Mouse (Mus musculus): ENCODE measurements around the gene Pnmal1. TPM values are rescaled to one million over a fixed set of nuclear protein-coding genes. Genes with fewer than 3 reads are reported as not detected.
A peak's percentile ranks its signal among the peaks of the same experiment; 100 is the strongest.

Pnmal1 gene
- polyA plus RNA-seq, 1 experiment from 2014 or later: 2.9 TPM

DNA sequence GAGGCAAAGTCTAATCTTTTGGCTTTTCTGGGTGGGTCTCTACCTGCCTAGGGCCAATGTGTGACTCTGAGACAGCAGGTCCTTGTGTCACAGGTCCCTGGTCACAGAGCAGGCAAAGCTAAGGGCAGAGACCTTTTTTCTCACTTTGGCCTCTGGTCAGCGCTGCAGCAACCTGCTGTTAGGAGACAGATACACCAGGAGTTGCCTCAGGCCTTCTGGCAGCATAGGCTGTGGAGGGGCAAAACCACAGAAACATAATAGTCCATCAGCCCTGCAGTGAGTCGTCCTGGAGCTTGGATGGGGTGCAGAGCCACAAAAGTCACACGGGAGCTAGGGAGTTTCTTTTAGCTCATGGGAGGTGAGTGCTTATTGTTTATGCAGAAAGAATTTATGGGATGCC is 40.8 kb upstream of the Pnmal1 start:
- Histone ChIP-seq H3K4me1 (peaks cover 68% of the 10 kb centered on the region), H3K9me3 (replicated peaks) (no peaks in the 10 kb centered on the region), H3K27ac (replicated peaks) (no peak overlapping the region), H3K9ac (no peak overlapping the region), H3K4me3 (replicated peaks) (no peak overlapping the region), H3K27me3 (no peaks in the 10 kb centered on the region), H3K4me2 (replicated peaks) (no peak overlapping the region), H3K36me3 (peaks cover 51% of the 10 kb centered on the region)
- no peak for ATAC-seq (ENCODE audit: insufficient number of reproducible peaks, low FRiP score, low TSS enrichment, low read depth)
- WGBS: 42% methylated on average over 3 of the region's 3 CpGs

DNA sequence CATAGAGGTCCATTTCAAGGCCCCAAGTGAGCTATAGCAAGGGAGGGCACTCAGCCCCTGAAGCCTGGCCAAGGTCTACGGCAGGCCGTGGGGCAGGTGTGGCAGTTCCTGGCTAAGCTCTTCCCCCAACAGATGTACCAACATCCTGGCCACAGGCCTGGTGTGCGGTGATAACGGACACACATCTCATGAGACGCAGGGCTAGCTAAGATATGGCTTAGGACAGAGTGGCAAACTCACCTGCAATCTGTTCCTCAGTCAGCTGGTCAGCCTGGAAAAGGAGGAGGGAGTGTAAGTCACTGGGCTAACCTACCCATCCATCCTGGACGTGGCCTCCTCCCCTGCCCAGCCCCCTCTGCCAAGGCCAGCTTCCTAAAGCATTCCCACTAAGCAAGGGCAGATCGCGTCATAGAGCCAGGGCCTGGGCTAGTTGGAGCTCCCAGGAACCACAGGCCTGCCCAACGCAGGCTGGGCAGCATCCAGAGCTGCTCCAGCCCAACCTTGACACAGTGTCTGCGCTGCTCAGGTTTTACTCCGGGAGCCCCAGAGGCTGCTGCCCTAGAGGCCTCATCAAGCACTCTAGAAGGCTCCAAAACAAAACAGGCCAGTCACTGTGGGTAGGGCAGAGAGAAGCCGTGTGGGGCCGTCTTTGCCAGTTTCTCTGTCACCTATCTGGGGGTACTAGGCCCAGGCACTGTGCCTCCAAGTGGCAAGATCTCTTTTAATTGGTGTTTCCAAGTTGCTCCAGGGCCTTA is 39.9 kb upstream of the Pnmal1 start:
- 0 out of 2 replicates have a peak overlapping the region, but pooled peaks have one; percentile 2 for H3K9ac ChIP-seq
- no peaks in the 10 kb centered on the region for H3K27me3 ChIP-seq
- H3K4me3 ChIP-seq (replicated peaks): no peak overlapping the region; the same call in 1 of the 2 replicates
- peaks cover 59% of the 10 kb centered on the region for H3K4me1 ChIP-seq
- peaks cover 44% of the 10 kb centered on the region for H3K36me3 ChIP-seq
- 65% methylated on average over 13 of the region's 13 CpGs for WGBS
- H3K4me2 ChIP-seq (replicated peaks): peak overlapping the region; percentile 31
- no peaks in the 10 kb centered on the region for H3K9me3 ChIP-seq (replicated peaks)
- no peak for ATAC-seq (ENCODE audit: insufficient number of reproducible peaks, low FRiP score, low TSS enrichment, low read depth)
- peak overlapping the region; percentile 55 for H3K27ac ChIP-seq (replicated peaks)

DNA sequence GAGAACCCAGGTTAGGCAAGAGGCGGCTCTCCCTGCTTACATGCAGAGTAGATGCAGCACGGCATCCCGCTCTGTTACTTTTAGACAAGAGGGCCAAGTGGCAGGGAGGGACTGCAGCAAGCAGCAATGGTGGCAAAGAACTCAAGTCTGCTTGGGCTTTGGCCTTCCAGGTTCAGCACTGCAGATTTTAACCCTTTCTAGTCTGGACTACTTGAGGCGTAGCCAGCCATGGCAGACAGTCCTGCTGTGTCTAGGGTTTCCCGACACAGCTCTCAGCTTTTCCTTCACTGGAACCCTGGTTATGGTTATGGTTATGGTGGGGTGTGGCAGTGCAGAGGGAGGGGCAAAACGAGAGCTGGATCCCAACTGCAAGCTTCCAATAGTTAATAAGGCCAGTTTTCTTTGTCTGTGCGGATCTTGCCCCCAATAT is 39.3 kb upstream of the Pnmal1 start:
- 44% methylated on average over 7 of the region's 7 CpGs for WGBS
- Histone ChIP-seq H3K27me3 (no peaks in the 10 kb centered on the region), H3K4me2 (replicated peaks) (peak overlapping the region; percentile 31), H3K4me1 (peaks cover 56% of the 10 kb centered on the region), H3K36me3 (peaks cover 38% of the 10 kb centered on the region), H3K27ac (replicated peaks) (peak overlapping the region; percentile 55), H3K4me3 (replicated peaks) (no peak overlapping the region; the same call in 1 of the 2 replicates), H3K9me3 (replicated peaks) (no peaks in the 10 kb centered on the region), H3K9ac (0 out of 2 replicates have a peak overlapping the region, but pooled peaks have one; percentile 2)
- ATAC-seq (ENCODE audit: insufficient number of reproducible peaks, low FRiP score, low TSS enrichment, low read depth): no peak

DNA sequence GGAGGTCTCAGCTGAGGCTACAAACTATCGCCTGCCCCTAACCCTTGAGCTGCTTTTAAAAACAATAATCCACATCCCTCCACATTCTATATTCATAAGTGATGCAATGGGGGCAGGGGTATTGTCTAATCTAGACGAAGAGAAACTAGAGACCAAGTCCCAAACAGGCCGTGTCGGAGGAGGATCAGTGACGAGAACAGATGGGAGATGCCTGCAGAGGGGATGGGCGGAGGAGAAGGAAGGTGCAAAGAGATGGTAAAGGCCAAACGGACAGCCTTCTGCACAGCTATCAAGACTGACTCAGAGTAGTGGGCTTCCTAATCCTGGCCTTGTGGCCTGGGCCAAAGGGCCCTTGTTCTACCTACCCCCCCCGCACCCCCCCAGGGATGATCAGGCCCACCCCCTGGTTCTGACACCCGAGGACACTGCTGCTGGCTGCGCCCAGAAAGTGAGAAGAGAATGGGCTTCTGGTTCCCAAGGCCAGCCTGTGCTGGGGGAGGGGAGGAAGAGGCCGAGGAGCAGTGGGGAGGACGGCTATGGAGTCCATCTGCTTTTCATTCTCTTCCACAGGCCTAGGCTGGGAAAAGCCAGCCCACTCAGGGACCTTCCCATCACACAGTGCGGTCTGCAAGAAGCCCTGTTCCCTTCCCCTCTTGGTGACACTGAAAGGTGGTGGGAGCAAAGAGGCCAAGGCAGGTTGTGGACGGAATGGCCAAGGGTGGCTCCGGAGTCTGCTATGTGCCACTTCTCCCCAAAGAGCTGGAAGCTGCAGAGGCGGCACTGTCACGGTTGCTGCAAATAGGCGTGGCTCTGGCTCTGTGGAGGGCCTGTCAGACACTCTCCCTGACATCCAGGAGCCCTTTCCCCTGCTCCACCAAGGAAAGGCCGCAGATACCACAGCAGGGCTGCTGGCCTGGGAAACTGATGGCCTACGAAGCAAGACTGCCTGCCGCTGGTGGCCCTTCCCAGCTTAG is 38.4 kb upstream of the Pnmal1 start:
- ATAC-seq (ENCODE audit: insufficient number of reproducible peaks, low FRiP score, low TSS enrichment, low read depth): no peak
- H3K36me3 ChIP-seq: peaks cover 30% of the 10 kb centered on the region
- peak overlapping the region; percentile 87 for H3K27ac ChIP-seq (replicated peaks)
- WGBS: 31% methylated on average over 21 of the region's 21 CpGs
- H3K27me3 ChIP-seq: no peaks in the 10 kb centered on the region
- peak overlapping the region; percentile 18 for H3K9ac ChIP-seq
- H3K4me2 ChIP-seq (replicated peaks): peak overlapping the region; percentile 67
- H3K4me3 ChIP-seq (replicated peaks): peak overlapping the region; percentile 97
- H3K9me3 ChIP-seq (replicated peaks): no peaks in the 10 kb centered on the region
- peaks cover 52% of the 10 kb centered on the region for H3K4me1 ChIP-seq

DNA sequence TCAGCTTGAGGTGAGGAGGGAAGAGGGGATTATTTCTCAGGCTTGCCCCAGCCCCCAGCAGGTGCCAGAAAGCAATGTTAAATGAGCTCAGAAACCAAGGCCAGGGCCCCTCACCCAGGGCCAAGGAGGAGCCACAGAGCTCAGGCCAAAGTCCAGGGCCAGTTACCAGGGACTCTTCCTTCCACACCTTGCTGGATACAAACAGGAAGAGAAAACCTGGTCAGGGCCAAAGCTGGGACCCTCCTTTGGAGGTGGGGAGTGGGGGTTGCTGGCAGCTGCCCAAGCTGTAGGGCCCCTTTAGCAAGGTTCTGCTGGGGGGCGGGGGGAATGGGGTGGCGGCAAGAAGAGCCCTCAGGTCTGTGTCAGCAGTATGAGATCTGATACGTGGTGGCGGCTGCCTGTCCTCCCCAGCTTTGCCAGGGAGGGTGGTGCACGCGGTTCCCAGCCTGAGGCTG is 37.6 kb upstream of the Pnmal1 start:
- no peaks in the 10 kb centered on the region for H3K9me3 ChIP-seq (replicated peaks)
- peak overlapping the region; percentile 18; the same call in 1 of the 2 replicates for H3K9ac ChIP-seq
- peak overlapping the region; percentile 67 for H3K4me2 ChIP-seq (replicated peaks)
- ATAC-seq (ENCODE audit: insufficient number of reproducible peaks, low FRiP score, low TSS enrichment, low read depth): no peak
- peak overlapping the region; percentile 97 for H3K4me3 ChIP-seq (replicated peaks)
- peaks cover 22% of the 10 kb centered on the region for H3K36me3 ChIP-seq
- H3K4me1 ChIP-seq: peaks cover 52% of the 10 kb centered on the region
- peak overlapping the region; percentile 87 for H3K27ac ChIP-seq (replicated peaks)
- 14% methylated on average over 6 of the region's 6 CpGs for WGBS
- no peaks in the 10 kb centered on the region for H3K27me3 ChIP-seq

DNA sequence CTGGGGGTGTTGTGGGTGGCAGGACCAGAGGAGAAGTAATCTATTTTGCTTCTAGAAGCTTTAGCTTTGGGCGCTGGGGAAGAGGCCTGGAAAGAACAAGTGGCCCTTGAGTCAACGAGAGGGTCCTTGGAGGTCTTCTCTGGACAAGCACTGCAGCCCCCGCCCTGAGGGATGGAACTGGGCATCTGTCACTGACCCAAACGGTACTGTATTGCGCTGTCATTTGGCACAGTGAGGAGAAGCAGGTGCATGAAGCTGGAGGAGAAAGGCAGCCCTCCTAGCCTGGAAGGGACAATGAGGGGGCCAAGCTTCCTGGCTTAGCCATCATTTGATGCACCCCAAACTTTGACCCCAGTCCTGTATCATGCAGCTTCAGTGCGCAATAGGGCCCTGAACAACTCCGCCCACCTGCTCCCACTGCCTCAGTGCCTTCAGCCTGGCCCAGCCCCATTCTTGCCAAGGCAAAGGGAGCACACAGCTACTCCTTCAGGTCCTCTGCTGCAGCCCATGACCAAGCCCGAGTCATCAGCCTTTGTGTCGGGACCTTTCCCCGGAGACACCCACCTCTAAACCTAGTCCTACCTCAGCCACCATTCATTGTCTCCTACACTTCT is 37.0 kb upstream of the Pnmal1 start:
- no peaks in the 10 kb centered on the region for H3K9me3 ChIP-seq (replicated peaks)
- H3K27ac ChIP-seq (replicated peaks): peak overlapping the region; percentile 87
- no peak for ATAC-seq (ENCODE audit: insufficient number of reproducible peaks, low FRiP score, low TSS enrichment, low read depth)
- 36% methylated on average over 10 of the region's 10 CpGs for WGBS
- H3K36me3 ChIP-seq: peaks cover 17% of the 10 kb centered on the region
- H3K9ac ChIP-seq: peak overlapping the region; percentile 98
- peak overlapping the region; percentile 97 for H3K4me3 ChIP-seq (replicated peaks)
- H3K4me2 ChIP-seq (replicated peaks): peak overlapping the region; percentile 67
- H3K4me1 ChIP-seq: peaks cover 52% of the 10 kb centered on the region
- no peaks in the 10 kb centered on the region for H3K27me3 ChIP-seq

DNA sequence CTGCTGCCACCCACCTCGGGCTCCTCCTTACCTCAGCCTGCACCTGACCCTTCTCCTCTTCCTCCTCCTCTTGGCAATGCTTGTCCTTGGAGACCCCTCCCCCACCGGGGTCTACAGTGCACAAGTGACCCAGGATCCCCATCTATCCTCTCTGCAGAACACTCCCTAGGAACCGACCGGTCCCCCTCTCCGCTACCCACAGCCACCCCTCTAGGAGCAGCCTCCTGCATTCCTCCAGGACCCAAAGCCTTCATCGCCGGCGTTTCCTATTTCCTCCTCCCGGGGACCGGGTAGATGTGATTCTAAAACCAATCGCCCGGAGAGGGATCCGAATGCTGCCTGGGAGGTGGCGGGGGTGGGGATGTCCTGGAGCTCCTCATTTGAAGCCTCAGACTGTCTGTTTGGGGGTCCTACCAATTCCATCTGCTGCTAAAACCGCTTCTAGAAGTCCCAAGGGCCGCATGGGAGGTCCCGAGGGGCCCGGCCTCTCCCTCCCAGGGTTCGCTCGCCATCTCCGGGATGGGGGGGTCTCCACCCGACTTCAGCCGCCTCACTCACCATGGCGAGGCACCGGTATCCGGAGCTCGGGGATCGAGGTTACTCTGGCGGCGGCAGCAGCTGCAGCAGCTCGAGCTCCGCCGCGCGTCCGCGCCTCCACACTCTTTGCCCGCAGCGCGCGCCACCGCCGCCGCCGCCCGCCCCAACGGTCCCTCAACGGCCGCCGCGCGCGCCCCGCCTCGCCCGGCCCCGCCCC is 36.0 kb upstream of the Pnmal1 start:
- no peaks in the 10 kb centered on the region for H3K9me3 ChIP-seq (replicated peaks)
- peaks cover 45% of the 10 kb centered on the region for H3K4me1 ChIP-seq
- peak overlapping the region; percentile 67 for H3K4me2 ChIP-seq (replicated peaks)
- peak overlapping the region; percentile 97 for H3K4me3 ChIP-seq (replicated peaks)
- no peak for ATAC-seq (ENCODE audit: insufficient number of reproducible peaks, low FRiP score, low TSS enrichment, low read depth)
- H3K36me3 ChIP-seq: peaks cover 7% of the 10 kb centered on the region
- H3K27ac ChIP-seq (replicated peaks): peak overlapping the region; percentile 98
- no peaks in the 10 kb centered on the region for H3K27me3 ChIP-seq
- peak overlapping the region; percentile 98 for H3K9ac ChIP-seq
- WGBS: under 1% methylated on average over 56 of the region's 57 CpGs

DNA sequence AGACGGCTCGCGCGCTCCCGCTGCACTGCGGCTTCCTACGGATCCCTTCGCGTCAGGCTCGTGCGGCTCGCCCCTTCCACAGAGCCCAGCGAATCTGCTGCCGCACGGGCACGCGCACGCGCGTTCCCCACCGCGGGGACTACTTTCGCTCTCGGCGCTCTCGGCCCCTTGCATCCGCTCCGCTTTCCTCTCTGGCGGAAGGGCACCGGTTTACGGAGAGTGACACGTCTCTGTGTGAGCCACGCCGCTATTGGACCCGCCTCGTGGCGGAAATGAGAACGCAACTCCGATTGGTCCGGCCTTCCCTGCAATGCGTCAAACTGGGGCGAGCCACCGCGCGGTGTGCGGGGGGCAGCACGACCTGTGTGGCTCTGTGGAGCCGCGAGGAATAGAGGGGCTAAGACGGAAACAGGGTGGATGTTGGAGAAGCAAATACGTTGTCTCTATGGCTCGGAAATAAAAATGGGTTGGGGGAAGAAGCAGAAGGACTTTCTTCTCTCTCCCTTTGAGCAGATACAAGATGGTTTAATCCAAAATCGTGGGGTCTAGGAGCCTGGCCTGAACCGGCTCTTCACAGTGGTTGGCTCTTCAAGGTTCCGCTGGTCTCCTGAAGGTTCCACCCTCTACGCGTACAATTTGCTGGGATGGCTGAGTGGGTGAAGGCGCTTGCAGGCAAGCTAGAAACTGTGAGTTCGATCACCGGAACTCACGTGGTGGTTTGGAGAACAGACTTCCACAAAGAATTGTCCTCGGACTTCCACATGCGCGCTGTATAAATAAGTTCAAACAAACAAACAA is 35.2 kb upstream of the Pnmal1 start, which contains the start of gene Calm3:
TSS of gene Calm3 (minus strand) at position 78 of the 798 bp plus-strand sequence.
- H3K9ac ChIP-seq: peak within 1 kb of the TSS; percentile 98
- no peaks in the 10 kb centered on the region for H3K27me3 ChIP-seq
- H3K27ac ChIP-seq (replicated peaks): peak within 1 kb of the TSS; percentile 98
- peak; percentile 93 for ATAC-seq (ENCODE audit: insufficient number of reproducible peaks, low FRiP score, low TSS enrichment, low read depth)
- H3K4me3 ChIP-seq (replicated peaks): peak within 1 kb of the TSS; percentile 97
- WGBS: 1% methylated on average over 63 of the region's 64 CpGs
- 0 out of 2 replicates have a peak, but pooled peaks cover 3% of the 10 kb centered on the region for H3K36me3 ChIP-seq
- no peaks in the 10 kb centered on the region for H3K9me3 ChIP-seq (replicated peaks)
- peaks cover 40% of the 10 kb centered on the region for H3K4me1 ChIP-seq
- H3K4me2 ChIP-seq (replicated peaks): peak within 1 kb of the TSS; percentile 67

DNA sequence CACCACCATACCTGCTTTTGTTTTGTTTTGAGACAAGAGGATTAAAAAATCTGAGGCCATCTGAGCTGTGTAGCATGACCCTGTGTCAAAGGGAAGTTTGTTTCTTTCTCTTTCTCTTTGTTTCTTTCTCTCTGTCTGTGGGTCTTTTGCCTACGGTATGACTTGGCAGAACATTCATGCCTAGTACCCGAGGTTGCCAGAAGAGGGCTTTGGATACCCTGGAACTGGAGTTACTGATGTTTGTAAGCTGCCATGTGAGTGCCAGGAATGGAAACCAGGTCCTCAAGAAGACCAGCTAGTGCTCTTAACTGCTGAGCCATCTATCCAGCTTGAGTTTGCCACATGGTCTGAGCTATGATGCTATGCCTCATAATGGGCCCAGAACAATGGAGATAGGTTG is 31.1 kb upstream of the Pnmal1 start:
- ATAC-seq (ENCODE audit: insufficient number of reproducible peaks, low FRiP score, low TSS enrichment, low read depth): no peak
- Histone ChIP-seq H3K9me3 (replicated peaks) (no peaks in the 10 kb centered on the region), H3K4me3 (replicated peaks) (no peak overlapping the region), H3K4me2 (replicated peaks) (no peak overlapping the region), H3K9ac (no peak overlapping the region), H3K27me3 (no peaks in the 10 kb centered on the region), H3K4me1 (0 out of 2 replicates have a peak, but pooled peaks cover 3% of the 10 kb centered on the region), H3K27ac (replicated peaks) (no peak overlapping the region), H3K36me3 (no peaks in the 10 kb centered on the region)
- WGBS: 53% methylated on average over 2 of the region's 2 CpGs
